Mouse (Mus musculus): Measurements from ENCODE around the gene Chpt1. TPM values are rescaled to one million over a fixed set of nuclear protein-coding genes. Genes with fewer than 3 reads are reported as not detected.

The Chpt1 gene
- polyA plus RNA-seq, 1 experiment from 2014 or later: 8.5 TPM

DNA sequence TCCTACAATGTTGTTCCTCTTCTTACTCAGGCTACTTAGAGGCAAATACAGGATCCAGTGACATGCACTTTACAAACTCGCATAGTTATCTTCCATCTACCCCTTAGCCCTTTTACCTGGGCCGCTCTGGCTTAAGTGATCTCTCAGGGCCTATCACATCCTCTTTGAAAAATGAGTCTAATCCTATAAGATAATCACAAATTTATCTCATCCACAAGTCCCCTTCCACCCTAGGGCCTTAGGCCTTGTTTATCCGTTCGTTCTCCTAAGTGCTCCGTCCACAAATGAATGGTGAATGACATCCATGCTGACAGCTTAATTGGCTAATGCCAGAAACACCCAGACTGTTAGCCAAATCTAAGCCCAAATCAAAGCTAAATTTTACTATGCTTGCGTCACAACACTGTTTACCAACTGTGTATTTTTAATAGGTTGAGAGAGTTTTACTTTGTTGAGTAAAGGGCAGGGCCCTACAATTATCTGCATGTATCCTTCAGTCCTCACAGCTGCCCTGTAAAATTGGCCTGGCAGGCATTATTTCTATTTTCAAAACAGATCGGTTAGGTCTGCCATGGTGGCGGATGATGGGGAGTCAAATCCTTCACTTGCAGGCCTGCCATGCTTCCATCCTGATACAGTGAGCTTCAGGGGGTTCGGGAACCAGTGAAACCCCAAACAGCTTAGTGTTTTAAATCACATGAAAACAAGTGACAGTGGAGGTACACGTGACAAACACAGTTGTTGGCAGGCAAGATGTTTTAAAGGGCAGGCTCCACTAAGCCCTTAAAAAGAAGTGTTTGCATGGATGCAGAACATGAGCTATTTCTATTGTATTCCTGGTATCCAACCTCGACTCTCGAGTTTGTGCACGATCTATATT lies 1.7 kb downstream of the Chpt1 start:
- H3K4me1 ChIP-seq (ENCODE audit: control insufficient read depth, insufficient read depth, low read length): peaks cover 17% of the 10 kb centered on the region
- no peak overlapping the region for H3K27ac ChIP-seq (replicated peaks; ENCODE audit: low read depth, low read length)
- no peak for ATAC-seq (ENCODE audit: low FRiP score, low TSS enrichment)
- no peaks in the 10 kb centered on the region for H3K9me3 ChIP-seq (ENCODE audit: control insufficient read depth, low read length)
- DNase-seq: peak; percentile 10
- no peak overlapping the region for H3K9ac ChIP-seq (replicated peaks; ENCODE audit: low read length)
- 43% methylated on average over 13 of the region's 13 CpGs for WGBS
- peak overlapping the region; percentile 70 for H3K4me2 ChIP-seq (ENCODE audit: low read length)
- no peaks in the 10 kb centered on the region for H3K36me3 ChIP-seq (ENCODE audit: control insufficient read depth, insufficient read depth, low read length)
- H3K4me3 ChIP-seq (replicated peaks; ENCODE audit: low read depth, low read length): no peak overlapping the region
- H3K27me3 ChIP-seq (ENCODE audit: control insufficient read depth, insufficient read depth, low read length): no peaks in the 10 kb centered on the region

DNA sequence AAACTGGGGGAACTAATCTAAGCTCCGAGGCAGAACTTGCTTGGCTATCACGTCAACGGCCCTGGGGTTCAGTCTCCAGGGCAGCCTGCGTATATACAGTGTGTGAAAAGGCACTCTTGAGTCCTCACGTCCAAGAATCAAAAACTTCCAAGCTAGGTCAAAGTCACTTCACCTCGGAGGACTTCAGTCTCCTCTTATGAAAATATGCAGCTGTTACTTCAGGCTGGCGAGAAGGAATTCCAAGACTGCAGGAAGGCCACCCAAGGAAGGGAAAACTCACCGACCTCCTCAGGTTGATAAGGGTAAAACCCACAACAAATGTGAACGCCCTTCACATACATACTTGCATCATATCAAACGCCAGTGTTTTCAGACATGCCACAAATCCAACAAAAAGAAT lies 2.5 kb downstream of the Chpt1 start:
- H3K4me2 ChIP-seq (ENCODE audit: low read length): no peak overlapping the region
- H3K27ac ChIP-seq (replicated peaks; ENCODE audit: low read depth, low read length): no peak overlapping the region
- no peak overlapping the region for H3K9ac ChIP-seq (replicated peaks; ENCODE audit: low read length)
- ATAC-seq (ENCODE audit: low FRiP score, low TSS enrichment) (no peak), DNase-seq (no peak)
- H3K36me3 ChIP-seq (ENCODE audit: control insufficient read depth, insufficient read depth, low read length): no peaks in the 10 kb centered on the region
- WGBS: 91% methylated on average over 10 of the region's 10 CpGs
- no peak overlapping the region for H3K4me3 ChIP-seq (replicated peaks; ENCODE audit: low read depth, low read length)
- peaks cover 17% of the 10 kb centered on the region for H3K4me1 ChIP-seq (ENCODE audit: control insufficient read depth, insufficient read depth, low read length)
- no peaks in the 10 kb centered on the region for H3K9me3 ChIP-seq (ENCODE audit: control insufficient read depth, low read length)
- no peaks in the 10 kb centered on the region for H3K27me3 ChIP-seq (ENCODE audit: control insufficient read depth, insufficient read depth, low read length)

DNA sequence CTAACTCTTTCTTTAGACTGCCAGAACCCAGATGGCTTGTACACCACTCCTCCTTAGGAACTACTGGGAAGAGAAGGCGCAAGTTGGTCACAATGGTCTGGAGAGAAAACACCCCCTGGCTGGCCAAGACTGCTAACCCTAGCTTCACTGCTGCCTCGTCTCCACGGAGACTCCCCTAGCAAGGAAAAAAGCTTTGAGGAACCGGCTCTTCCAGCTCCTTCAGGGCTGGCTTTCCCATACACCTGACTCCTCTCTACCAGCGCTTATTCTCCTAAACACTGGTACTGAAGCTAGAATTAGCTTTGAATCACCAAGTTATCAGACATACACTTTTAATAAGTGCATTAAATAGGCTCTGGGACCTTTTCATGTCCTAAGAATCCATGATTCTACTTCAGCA lies 3.9 kb downstream of the Chpt1 start:
- 60% methylated on average over 5 of the region's 5 CpGs for WGBS
- H3K9ac ChIP-seq (replicated peaks; ENCODE audit: low read length): no peak overlapping the region

DNA sequence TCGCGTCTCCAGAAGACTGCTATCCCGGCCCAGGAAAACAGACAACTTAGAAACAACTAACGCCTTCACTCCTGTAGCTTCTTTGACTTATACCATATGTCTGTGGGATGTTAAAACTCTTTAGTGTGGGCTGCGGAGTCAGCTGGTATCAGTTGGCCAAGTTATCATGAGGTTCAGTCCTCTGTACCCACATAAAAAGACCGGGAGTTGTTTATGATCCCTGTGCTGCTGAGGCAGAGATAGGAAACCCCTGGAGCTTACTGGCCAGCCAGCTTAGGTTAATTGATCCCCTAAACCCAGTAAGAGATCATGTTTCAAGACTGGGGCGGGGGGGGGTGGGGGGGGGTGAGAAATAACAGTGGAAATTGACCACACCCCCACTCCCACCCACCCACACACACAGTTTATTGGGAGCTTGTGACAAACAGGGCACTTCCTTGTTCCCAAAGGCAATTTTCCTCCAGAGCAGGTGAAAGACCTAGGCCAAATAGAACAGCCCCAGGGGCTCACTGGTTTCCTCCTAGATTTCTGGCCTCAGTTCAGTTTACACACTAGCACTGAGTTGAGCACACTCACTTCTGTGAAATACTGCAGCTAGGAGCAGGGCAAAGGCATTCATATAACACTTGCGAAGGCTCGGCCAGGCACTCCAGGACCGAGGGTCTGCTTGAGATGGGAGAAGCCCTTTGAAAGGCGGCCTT lies 6.9 kb downstream of the Chpt1 start:
- Histone ChIP-seq H3K36me3 (ENCODE audit: control insufficient read depth, insufficient read depth, low read length) (no peaks in the 10 kb centered on the region), H3K4me2 (ENCODE audit: low read length) (no peak overlapping the region), H3K9ac (replicated peaks; ENCODE audit: low read length) (no peak overlapping the region), H3K27ac (replicated peaks; ENCODE audit: low read depth, low read length) (no peak overlapping the region), H3K27me3 (ENCODE audit: control insufficient read depth, insufficient read depth, low read length) (no peaks in the 10 kb centered on the region), H3K4me3 (replicated peaks; ENCODE audit: low read depth, low read length) (no peak overlapping the region), H3K4me1 (ENCODE audit: control insufficient read depth, insufficient read depth, low read length) (peaks cover 5% of the 10 kb centered on the region), H3K9me3 (ENCODE audit: control insufficient read depth, low read length) (no peaks in the 10 kb centered on the region)
- ATAC-seq (ENCODE audit: low FRiP score, low TSS enrichment) (no peak), DNase-seq (no peak)
- WGBS: 81% methylated on average over 11 of the region's 11 CpGs

More for the DNA sequence above, 3.9 kb downstream of the Chpt1 start:
- ATAC-seq (ENCODE audit: low FRiP score, low TSS enrichment) (no peak), DNase-seq (no peak)
- Histone ChIP-seq H3K4me3 (replicated peaks; ENCODE audit: low read depth, low read length) (no peak overlapping the region), H3K9me3 (ENCODE audit: control insufficient read depth, low read length) (no peaks in the 10 kb centered on the region), H3K36me3 (ENCODE audit: control insufficient read depth, insufficient read depth, low read length) (no peaks in the 10 kb centered on the region), H3K27me3 (ENCODE audit: control insufficient read depth, insufficient read depth, low read length) (no peaks in the 10 kb centered on the region), H3K4me2 (ENCODE audit: low read length) (no peak overlapping the region), H3K27ac (replicated peaks; ENCODE audit: low read depth, low read length) (no peak overlapping the region), H3K4me1 (ENCODE audit: control insufficient read depth, insufficient read depth, low read length) (peaks cover 17% of the 10 kb centered on the region)

DNA sequence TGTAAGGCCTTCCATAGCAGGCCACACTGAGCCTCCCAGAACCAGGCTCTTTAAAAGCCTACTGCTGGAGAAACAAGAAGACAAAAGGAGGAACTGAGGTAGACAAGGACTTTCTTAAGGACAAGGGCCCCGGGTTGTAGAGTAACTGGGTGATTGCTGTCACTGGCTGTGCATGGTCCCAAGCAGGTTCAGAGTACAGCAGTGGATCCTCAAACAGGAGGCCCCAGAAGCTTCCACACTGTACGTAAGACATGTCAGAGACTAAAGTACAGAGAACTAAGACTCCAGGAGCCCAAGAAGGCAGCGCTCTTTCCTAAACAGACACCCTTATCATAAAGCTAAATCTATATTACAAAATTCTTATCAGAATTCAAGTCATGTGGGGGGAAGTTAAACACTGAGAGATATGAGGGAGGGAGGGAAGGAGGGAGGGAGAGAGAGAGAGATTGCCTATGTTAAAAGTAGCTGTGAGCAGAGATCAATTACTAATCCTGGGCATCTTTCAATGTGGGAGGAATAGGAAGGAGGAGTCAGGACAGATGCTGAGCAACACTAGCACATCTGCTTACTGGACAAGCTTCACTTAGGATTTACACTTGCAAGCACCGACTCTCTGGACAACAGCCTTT lies 8.8 kb downstream of the Chpt1 start:
- Histone ChIP-seq H3K9me3 (ENCODE audit: control insufficient read depth, low read length) (no peaks in the 10 kb centered on the region), H3K9ac (replicated peaks; ENCODE audit: low read length) (no peak overlapping the region), H3K27me3 (ENCODE audit: control insufficient read depth, insufficient read depth, low read length) (no peaks in the 10 kb centered on the region), H3K36me3 (ENCODE audit: control insufficient read depth, insufficient read depth, low read length) (no peaks in the 10 kb centered on the region), H3K4me2 (ENCODE audit: low read length) (no peak overlapping the region), H3K27ac (replicated peaks; ENCODE audit: low read depth, low read length) (no peak overlapping the region), H3K4me1 (ENCODE audit: control insufficient read depth, insufficient read depth, low read length) (no peaks in the 10 kb centered on the region; the same call in 1 of the 2 replicates), H3K4me3 (replicated peaks; ENCODE audit: low read depth, low read length) (no peak overlapping the region)
- WGBS: 75% methylated on average over 4 of the region's 4 CpGs
- no peak for DNase-seq
- no peak for ATAC-seq (ENCODE audit: low FRiP score, low TSS enrichment)

DNA sequence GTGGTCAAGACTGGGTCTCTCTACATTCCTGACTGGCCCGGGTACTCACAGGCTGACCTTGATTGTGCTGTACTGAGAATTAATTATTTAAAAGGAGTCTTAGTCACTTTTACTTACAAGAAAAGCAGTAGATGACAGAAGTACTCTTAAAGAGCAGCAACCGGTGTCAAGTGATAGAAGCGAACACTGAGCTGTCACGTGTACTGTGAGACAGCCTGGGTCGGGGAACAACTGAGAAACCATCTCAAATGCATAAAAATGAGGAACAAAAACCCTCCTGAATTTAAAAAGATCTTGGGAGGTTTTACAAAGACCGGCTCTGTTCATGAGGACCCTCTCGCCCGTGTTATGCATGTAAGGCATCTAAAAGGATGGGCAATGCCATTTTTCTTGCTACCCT lies 11.2 kb downstream of the Chpt1 start:
- DNase-seq (no peak), ATAC-seq (ENCODE audit: low FRiP score, low TSS enrichment) (no peak)
- Histone ChIP-seq H3K9me3 (ENCODE audit: control insufficient read depth, low read length) (no peaks in the 10 kb centered on the region), H3K4me2 (ENCODE audit: low read length) (no peak overlapping the region), H3K36me3 (ENCODE audit: control insufficient read depth, insufficient read depth, low read length) (no peaks in the 10 kb centered on the region), H3K27me3 (ENCODE audit: control insufficient read depth, insufficient read depth, low read length) (no peaks in the 10 kb centered on the region), H3K9ac (replicated peaks; ENCODE audit: low read length) (no peak overlapping the region), H3K4me1 (ENCODE audit: control insufficient read depth, insufficient read depth, low read length) (no peaks in the 10 kb centered on the region; the same call in 1 of the 2 replicates), H3K27ac (replicated peaks; ENCODE audit: low read depth, low read length) (no peak overlapping the region), H3K4me3 (replicated peaks; ENCODE audit: low read depth, low read length) (no peak overlapping the region)
- WGBS: 59% methylated on average over 8 of the region's 8 CpGs

DNA sequence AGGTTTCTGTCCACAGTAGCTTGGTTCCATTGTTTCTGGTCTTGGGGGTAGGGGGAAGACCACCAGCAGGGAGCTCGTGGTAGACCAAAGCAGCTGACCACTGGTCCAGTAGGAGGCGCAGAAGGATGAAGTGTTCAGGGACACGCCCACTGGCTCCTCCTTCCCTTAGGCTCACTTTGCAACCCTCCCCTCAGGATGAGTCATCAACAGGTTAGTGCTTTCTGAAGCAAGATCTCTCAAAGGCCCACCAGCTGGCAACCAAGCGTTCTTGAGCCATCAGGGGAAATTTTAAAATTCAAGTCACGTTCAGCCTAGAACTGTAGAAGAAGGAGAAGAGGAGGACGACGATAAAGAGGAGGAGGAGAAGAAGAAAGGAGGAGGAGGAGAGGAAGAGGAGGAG lies 12.2 kb downstream of the Chpt1 start:
- no peak overlapping the region for H3K4me3 ChIP-seq (replicated peaks; ENCODE audit: low read depth, low read length)
- WGBS: 60% methylated on average over 7 of the region's 7 CpGs

DNA sequence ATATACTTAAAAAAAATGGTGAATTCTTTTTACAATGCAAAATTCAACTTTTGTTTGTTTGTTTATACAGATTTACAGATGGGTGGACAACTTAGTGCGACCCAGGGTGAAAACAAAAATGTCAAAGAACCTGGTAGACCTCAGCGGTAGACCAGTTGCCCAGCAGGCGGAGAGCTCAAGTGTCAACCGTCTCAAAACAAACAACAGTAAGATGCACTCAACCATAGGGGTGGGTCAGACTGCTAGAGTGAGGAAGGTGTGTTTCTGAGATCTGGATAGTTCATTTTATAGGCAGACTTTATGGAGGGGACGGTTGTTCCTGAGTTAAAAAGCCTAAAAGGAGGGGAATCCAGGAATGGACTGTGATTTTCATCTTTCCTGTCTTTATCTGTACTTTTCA lies 15.2 kb downstream of the Chpt1 start:
- no peaks in the 10 kb centered on the region for H3K27me3 ChIP-seq (ENCODE audit: control insufficient read depth, insufficient read depth, low read length)
- H3K4me1 ChIP-seq (ENCODE audit: control insufficient read depth, insufficient read depth, low read length): no peaks in the 10 kb centered on the region; the same call in 1 of the 2 replicates
- no peaks in the 10 kb centered on the region for H3K9me3 ChIP-seq (ENCODE audit: control insufficient read depth, low read length)
- DNase-seq: no peak
- WGBS: 94% methylated on average over 5 of the region's 5 CpGs
- H3K27ac ChIP-seq (replicated peaks; ENCODE audit: low read depth, low read length): no peak overlapping the region
- H3K4me3 ChIP-seq (replicated peaks; ENCODE audit: low read depth, low read length): no peak overlapping the region
- H3K4me2 ChIP-seq (ENCODE audit: low read length): no peak overlapping the region
- no peak overlapping the region for H3K9ac ChIP-seq (replicated peaks; ENCODE audit: low read length)
- H3K36me3 ChIP-seq (ENCODE audit: control insufficient read depth, insufficient read depth, low read length): no peaks in the 10 kb centered on the region; the same call in 1 of the 2 replicates
- ATAC-seq (ENCODE audit: low FRiP score, low TSS enrichment): no peak

More for the DNA sequence above, 12.2 kb downstream of the Chpt1 start:
- Histone ChIP-seq H3K27me3 (ENCODE audit: control insufficient read depth, insufficient read depth, low read length) (no peaks in the 10 kb centered on the region), H3K27ac (replicated peaks; ENCODE audit: low read depth, low read length) (no peak overlapping the region), H3K9me3 (ENCODE audit: control insufficient read depth, low read length) (no peaks in the 10 kb centered on the region), H3K36me3 (ENCODE audit: control insufficient read depth, insufficient read depth, low read length) (no peaks in the 10 kb centered on the region), H3K4me1 (ENCODE audit: control insufficient read depth, insufficient read depth, low read length) (no peaks in the 10 kb centered on the region; the same call in 1 of the 2 replicates), H3K9ac (replicated peaks; ENCODE audit: low read length) (no peak overlapping the region), H3K4me2 (ENCODE audit: low read length) (no peak overlapping the region)
- no peak for DNase-seq
- no peak for ATAC-seq (ENCODE audit: low FRiP score, low TSS enrichment)

All from midbrain, embryonic 14.5 days (tissue).